Mouse (Mus musculus): ENCODE data around the gene Rhbg.

- TF ChIP-seq CTCF (conservative IDR thresholded peaks at IDR 0.05; ENCODE audit: insufficient read depth, insufficient read length, low read depth, low read length), result no peak
- no peak for TF ChIP-seq POLR2A (IDR thresholded peaks at IDR 0.05; ENCODE audit: low read depth, low read length)
Measured at GRCm38 (mm10) chr3:88199541-88200110, 54.9 kb downstream of the Rhbg start.
